Mouse (Mus musculus) MEL (cell line): ENCODE data around the gene Prpsap1. TPM values are rescaled to one million over a fixed set of nuclear protein-coding genes. Genes with fewer than 3 reads are reported as not detected.

Experiments
- DNase-seq: peaks from one replicate; pipeline ENCODE4 v3.0.0; 2011; ENCODE audit warnings: low read depth, low spot score
- H3K27ac ChIP-seq: 2 replicates; pipeline ENCODE4 v1.5.1; 2012; ENCODE audit warnings: low read depth, mild to moderate bottlenecking, control low read depth, low read length, moderate library complexity; ENCODE audit not compliant: control insufficient read depth
- H3K27me3 ChIP-seq, 2 experiments: fragments of 150-350 bp in 1 of 2; sonication (generic) in 1 of 2; 2 replicates each; pipeline ENCODE4 v1.6.1; 2012; ENCODE audit warnings: low read length in 2 of 2, mild to moderate bottlenecking in 2 of 2, improper control_type of control experiment in 1 of 2, moderate library complexity in 1 of 2; ENCODE audit not compliant: insufficient read depth in 2 of 2, control insufficient read depth in 1 of 2
- H3K36me3 ChIP-seq, 2 experiments: 2 replicates each; pipeline ENCODE4 v1.6.1; 2012 to 2014; ENCODE audit warnings: low read length in 2 of 2, improper control_type of control experiment in 1 of 2, inconsistent platforms in 1 of 2, mild to moderate bottlenecking in 1 of 2; ENCODE audit not compliant: insufficient read depth in 2 of 2, control insufficient read depth in 1 of 2
- H3K4me1 ChIP-seq, 2 experiments: fragments of 150-350 bp in 1 of 2; sonication (generic) in 1 of 2; 2 replicates each; pipeline ENCODE4 v1.6.1; 2012; ENCODE audit warnings: low read length in 2 of 2, improper control_type of control experiment in 1 of 2, mild to moderate bottlenecking in 1 of 2; ENCODE audit not compliant: insufficient read depth in 2 of 2, control insufficient read depth in 1 of 2
- H3K4me3 ChIP-seq, 2 experiments: fragments of 150-350 bp in 1 of 2; sonication (generic) in 1 of 2; 2 replicates each; pipeline ENCODE4 v1.5.1; 2012; ENCODE audit warnings: low read depth in 2 of 2, low read length in 2 of 2, mild to moderate bottlenecking in 2 of 2, moderate library complexity in 2 of 2, control low read depth in 1 of 2, improper control_type of control experiment in 1 of 2; ENCODE audit not compliant: control insufficient read depth in 1 of 2, insufficient read depth in 1 of 2
- H3K79me2 ChIP-seq: 2 replicates; pipeline ENCODE4 v1.6.1; 2012; ENCODE audit warnings: mild to moderate bottlenecking, low read length, moderate library complexity; ENCODE audit not compliant: control insufficient read depth, poor library complexity, insufficient read depth
- H3K9ac ChIP-seq: 2 replicates; pipeline ENCODE4 v1.6.1; 2012; ENCODE audit warnings: low read depth, mild to moderate bottlenecking, control low read depth, low read length, moderate library complexity; ENCODE audit not compliant: control insufficient read depth, poor library complexity, severe bottlenecking
- H3K9me3 ChIP-seq: fragments of 150-350 bp; sonication (generic); replicated peaks from 2 replicates; pipeline ENCODE4 v1.6.1; 2012; ENCODE audit warnings: mild to moderate bottlenecking, low read length, improper control_type of control experiment, moderate library complexity; ENCODE audit not compliant: insufficient read depth
- BHLHE40 ChIP-seq: IDR thresholded peaks from 2 replicates; pipeline ENCODE4 v1.6.1; 2012; ENCODE audit warnings: low read depth, mild to moderate bottlenecking, inconsistent platforms, low read length, improper control_type of control experiment, borderline replicate concordance
- CHD1 ChIP-seq: IDR thresholded peaks from 2 replicates; pipeline ENCODE4 v1.6.1; 2012; ENCODE audit warnings: low read depth, mild to moderate bottlenecking, inconsistent platforms, low read length, improper control_type of control experiment
- CHD2 ChIP-seq: IDR thresholded peaks from 2 replicates; pipeline ENCODE4 v1.6.1; 2011; ENCODE audit warnings: low read length, improper control_type of control experiment
- CTCF ChIP-seq, 3 experiments: IDR thresholded peaks in 2 of 3; conservative IDR thresholded peaks in 1 of 3; 2 replicates each; pipeline ENCODE4 v1.5.1; 2011 to 2012; ENCODE audit warnings: low read length in 3 of 3, low read depth in 2 of 3, mild to moderate bottlenecking in 2 of 3, improper control_type of control experiment in 1 of 3, inconsistent platforms in 1 of 3, mixed read lengths in 1 of 3, moderate library complexity in 1 of 3; ENCODE audit not compliant: control insufficient read depth in 1 of 3, insufficient read depth in 1 of 3, poor library complexity in 1 of 3, severe bottlenecking in 1 of 3
- ELF1 ChIP-seq: IDR thresholded peaks from 2 replicates; pipeline ENCODE4 v1.6.1; 2014; ENCODE audit warnings: low read depth, mild to moderate bottlenecking, inconsistent platforms, low read length, improper control_type of control experiment, moderate library complexity
- HCFC1 ChIP-seq: IDR thresholded peaks from 2 replicates; pipeline ENCODE4 v1.6.1; 2012; ENCODE audit warnings: low read depth, mild to moderate bottlenecking, inconsistent platforms, low read length, improper control_type of control experiment, moderate library complexity
- MAFK ChIP-seq: IDR thresholded peaks from 2 replicates; pipeline ENCODE4 v1.6.1; 2011; ENCODE audit warnings: low read depth, mild to moderate bottlenecking, low read length, improper control_type of control experiment, borderline replicate concordance
- MAX ChIP-seq: IDR thresholded peaks from 2 replicates; pipeline ENCODE4 v1.6.1; 2011; ENCODE audit warnings: low read length, improper control_type of control experiment
- MXI1 ChIP-seq: IDR thresholded peaks from 2 replicates; pipeline ENCODE4 v1.6.1; 2011; ENCODE audit warnings: mild to moderate bottlenecking, low read depth, low read length, improper control_type of control experiment
- NELFE ChIP-seq: IDR thresholded peaks from 2 replicates; pipeline ENCODE4 v1.6.1; 2011; ENCODE audit warnings: low read depth, low read length, improper control_type of control experiment
- NRF1 ChIP-seq: IDR thresholded peaks from 2 replicates; pipeline ENCODE4 v1.6.1; 2014; ENCODE audit warnings: low read depth, mild to moderate bottlenecking, inconsistent platforms, low read length, improper control_type of control experiment, moderate library complexity; ENCODE audit not compliant: poor library complexity, insufficient read depth, severe bottlenecking
- POLR2A ChIP-seq, 2 experiments: IDR thresholded peaks; 2 replicates each; pipeline ENCODE4 v1.6.1; 2011 to 2012; ENCODE audit warnings: low read length in 2 of 2, mild to moderate bottlenecking in 2 of 2, control low read depth in 1 of 2, improper control_type of control experiment in 1 of 2, low read depth in 1 of 2, moderate library complexity in 1 of 2; ENCODE audit not compliant: control insufficient read depth in 1 of 2, insufficient read depth in 1 of 2, poor library complexity in 1 of 2
- RCOR1 ChIP-seq: IDR thresholded peaks from 2 replicates; pipeline ENCODE4 v1.6.1; 2012; ENCODE audit warnings: low read depth, mild to moderate bottlenecking, inconsistent platforms, low read length, improper control_type of control experiment
- SMC3 ChIP-seq: IDR thresholded peaks from 2 replicates; pipeline ENCODE4 v1.6.1; 2011; ENCODE audit warnings: low read depth, low read length, improper control_type of control experiment
- TAL1 ChIP-seq: IDR thresholded peaks from 2 replicates; pipeline ENCODE4 v1.6.1; 2012; ENCODE audit warnings: mild to moderate bottlenecking, inconsistent platforms, low read length, moderate library complexity, mixed read lengths
- UBTF ChIP-seq: IDR thresholded peaks from 2 replicates; pipeline ENCODE4 v1.6.1; 2012; ENCODE audit warnings: low read depth, mild to moderate bottlenecking, inconsistent platforms, low read length, improper control_type of control experiment, moderate library complexity, borderline replicate concordance; ENCODE audit not compliant: insufficient read depth
- ZC3H11A ChIP-seq: IDR thresholded peaks from 2 replicates; pipeline ENCODE4 v1.6.1; 2012; ENCODE audit warnings: low read depth, mild to moderate bottlenecking, inconsistent platforms, low read length, improper control_type of control experiment
- ZKSCAN1 ChIP-seq: IDR thresholded peaks from 2 replicates; pipeline ENCODE4 v1.6.1; 2012; ENCODE audit warnings: low read depth, mild to moderate bottlenecking, inconsistent platforms, low read length, improper control_type of control experiment, moderate library complexity
- ZNF384 ChIP-seq: IDR thresholded peaks from 2 replicates; pipeline ENCODE4 v1.6.1; 2012; ENCODE audit warnings: low read depth, mild to moderate bottlenecking, inconsistent platforms, low read length, improper control_type of control experiment
- polyA plus RNA-seq, 2 experiments: library from polyadenylated mRNA; stranded (reverse) in 1 of 2; unstranded in 1 of 2; fragments of >175 nt in 1 of 2; fragments of >200 nt in 1 of 2; gene quantifications; 2 replicates each; pipeline versions ENCODE4 v1.2.1 to v1.2.4; 2012; ENCODE audit warnings: low replicate concordance in 2 of 2, low read depth in 1 of 2; ENCODE audit not compliant: insufficient read length in 2 of 2, insufficient read depth in 1 of 2, missing spikeins in 1 of 2
- total RNA-seq: library from RNA; depleted of rRNA; stranded (reverse); fragments of 300-350 nt; gene quantifications from 2 replicates; pipeline ENCODE4 v1.2.3, GENCODE M21; 2012

Gene Prpsap1
- total and polyA plus RNA-seq, 3 experiments: 112 to 155 TPM; not detected in 1

DNA sequence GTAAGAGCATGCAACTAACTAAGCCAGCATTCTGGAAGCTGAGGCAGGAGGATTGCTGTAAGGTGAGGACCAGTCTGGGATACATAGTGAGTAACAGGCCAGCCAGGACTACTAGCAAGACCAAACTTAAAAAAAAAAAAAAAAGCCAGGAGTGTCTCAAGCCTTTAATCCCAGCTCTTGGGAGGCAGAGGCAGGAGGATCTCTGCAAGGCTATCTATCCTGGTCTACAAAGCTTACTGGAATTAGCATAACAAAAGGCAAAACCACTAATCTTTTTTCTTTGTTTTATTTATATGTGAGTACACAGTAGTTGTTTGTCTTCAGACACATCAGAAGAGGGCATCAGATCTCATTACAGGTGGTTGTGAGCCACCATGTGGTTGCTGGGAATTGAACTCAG is 5.8 kb downstream of the Prpsap1 start:
- Histone ChIP-seq H3K9ac (no peak overlapping the region), H3K79me2 (peaks cover 19% of the 10 kb centered on the region), H3K4me1 (peaks cover 5 to 19% of the 10 kb centered on the region in 2 experiments; a peak in 3 of 4 replicates), H3K27ac (no peak overlapping the region), H3K4me3 (no peak overlapping the region), H3K27me3 (no peaks in the 10 kb centered on the region), H3K9me3 (no peaks in the 10 kb centered on the region), H3K36me3 (peaks cover 12 to 19% of the 10 kb centered on the region in 2 experiments; a peak in 3 of 4 replicates)
- DNase-seq: no peak
- TF ChIP-seq MAX: no peak
- TF ChIP-seq CHD2: no peak
- TF ChIP-seq ZNF384: no peak
- no peak for TF ChIP-seq CTCF (IDR thresholded peaks at IDR 0.05 in 2 of 3, conservative IDR thresholded peaks at IDR 0.05 in 1 of 3; ENCODE audit: control insufficient read depth in 1 of 3, insufficient read depth in 1 of 3, low read depth in 2 of 3, low read length in 3 of 3, poor library complexity in 1 of 3, severe bottlenecking in 1 of 3)
- no peak for TF ChIP-seq BHLHE40
- TF ChIP-seq SMC3: no peak
- TF ChIP-seq POLR2A (IDR thresholded peaks at IDR 0.05; ENCODE audit: control insufficient read depth in 1 of 2, insufficient read depth in 1 of 2, low read depth in 1 of 2, low read length in 2 of 2, poor library complexity in 1 of 2): no peak
- TF ChIP-seq CHD1: no peak

DNA sequence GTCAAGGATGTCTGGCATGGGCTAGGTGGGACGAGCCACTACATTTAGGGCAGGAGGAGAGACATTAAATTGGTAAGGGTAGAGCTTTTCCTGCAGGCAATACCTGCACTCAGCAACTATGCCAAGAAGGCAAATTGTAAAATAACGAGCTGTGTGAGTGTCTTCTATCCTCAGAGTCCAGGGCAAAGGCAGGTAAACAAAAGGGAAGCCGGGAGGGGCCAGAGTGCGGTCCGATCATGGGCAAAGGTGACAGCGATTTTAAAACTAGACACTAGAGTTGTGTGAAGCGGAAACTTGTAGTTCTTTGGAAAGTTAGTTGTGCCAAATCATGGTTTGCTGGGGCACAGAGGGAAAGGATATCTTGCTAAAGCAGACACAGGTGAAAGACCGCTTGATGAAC is 9.7 kb downstream of the Prpsap1 start:
- DNase-seq: no peak
- Histone ChIP-seq H3K9ac (no peak overlapping the region), H3K27me3 (no peaks in the 10 kb centered on the region), H3K4me1 (peaks cover 0 to 4% of the 10 kb centered on the region in 2 experiments; a peak in 3 of 4 replicates), H3K9me3 (no peaks in the 10 kb centered on the region), H3K4me3 (no peak overlapping the region), H3K79me2 (peaks cover 9% of the 10 kb centered on the region), H3K27ac (no peak overlapping the region), H3K36me3 (peaks cover 3 to 35% of the 10 kb centered on the region in 2 experiments; a peak in 3 of 4 replicates)
- TF ChIP-seq UBTF (no peak), NRF1 (no peak), MXI1 (no peak), NELFE (no peak), CTCF (IDR thresholded peaks at IDR 0.05 in 2 of 3, conservative IDR thresholded peaks at IDR 0.05 in 1 of 3; ENCODE audit: control insufficient read depth in 1 of 3, insufficient read depth in 1 of 3, low read depth in 2 of 3, low read length in 3 of 3, poor library complexity in 1 of 3, severe bottlenecking in 1 of 3) (no peak)

DNA sequence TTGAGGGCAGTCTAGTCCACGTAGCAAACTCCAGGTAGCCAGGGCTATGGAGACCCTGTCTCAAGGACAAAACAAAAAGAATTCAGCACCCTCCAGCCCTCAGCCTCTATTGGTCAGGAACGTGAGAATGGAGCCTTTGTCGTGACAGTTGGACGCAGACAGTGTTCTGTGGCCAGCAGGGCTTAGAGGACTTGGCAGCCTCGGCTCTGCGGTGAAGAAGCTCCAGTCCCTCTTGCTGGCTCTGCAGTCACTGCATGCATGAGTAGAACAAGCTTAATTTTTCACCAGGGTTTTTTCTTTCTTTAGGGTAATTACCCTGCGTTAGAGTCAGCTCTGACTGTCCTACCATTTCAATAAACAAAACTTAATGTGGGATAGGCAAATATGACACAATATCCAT is 12.2 kb downstream of the Prpsap1 start:
- Histone ChIP-seq H3K9ac (no peak overlapping the region), H3K27ac (no peak overlapping the region), H3K4me1 (no peaks in the 10 kb centered on the region), H3K4me3 (no peak overlapping the region), H3K79me2 (no peaks in the 10 kb centered on the region; the same call in 1 of the 2 replicates), H3K36me3 (peaks cover 0 to 38% of the 10 kb centered on the region in 2 experiments; a peak in 2 of 4 replicates), H3K27me3 (no peaks in the 10 kb centered on the region), H3K9me3 (no peaks in the 10 kb centered on the region)
- DNase-seq: no peak
- no peak for TF ChIP-seq RCOR1
- TF ChIP-seq ZKSCAN1: no peak
- no peak for TF ChIP-seq MXI1
- no peak for TF ChIP-seq HCFC1
- TF ChIP-seq TAL1: no peak
- TF ChIP-seq MAX: no peak
- TF ChIP-seq CHD2: no peak
- TF ChIP-seq MAFK: no peak
- TF ChIP-seq ZC3H11A: no peak
- TF ChIP-seq ELF1: no peak
- no peak for TF ChIP-seq ZNF384
- TF ChIP-seq, all 39 proteins: peak for 0
